Mouse (Mus musculus) CD8-positive naive resting alpha-beta T cell, adult 2 months (primary cell): ENCODE results near the gene Rad9b.

ENCODE experiments used
- DNase-seq, 2 experiments: peaks; one replicate each; pipeline ENCODE4 v3.0.0; 2022; ENCODE audit warnings: low read depth in 2 of 2, low spot score in 2 of 2

Rad9b gene

GRCm38 (mm10) chr5:122285029-122285766 lies 68.8 kb downstream of the Rad9b start:
- DNase-seq: no peak

- peak; percentile 84 for DNase-seq
Measured at GRCm38 (mm10) chr5:122284183-122285028, 69.6 kb downstream of the Rad9b start, which contains the start of gene Pptc7. Gene Pptc7, plus strand, starts transcription at chr5:122284365.

GRCm38 (mm10) chr5:122283828-122284182 lies 70.2 kb downstream of the Rad9b start:
- no peak for DNase-seq

- DNase-seq: no peak
Measured at GRCm38 (mm10) chr5:122280827-122281462, 73.1 kb downstream of the Rad9b start.

- no peak for DNase-seq
Measured at GRCm38 (mm10) chr5:122280422-122280826, 73.6 kb downstream of the Rad9b start.

GRCm38 (mm10) chr5:122279799-122280421 lies 74.1 kb downstream of the Rad9b start:
- no peak for DNase-seq

- DNase-seq: no peak
Measured at GRCm38 (mm10) chr5:122278946-122279345, 75.1 kb downstream of the Rad9b start.

- DNase-seq: peak; percentile 60 to 75
Measured at GRCm38 (mm10) chr5:122274785-122275184, 79.2 kb downstream of the Rad9b start.
